Mouse (Mus musculus) ES-Bruce4 (cell line): Measurements from ENCODE around the gene Shank2. TPM values are rescaled to one million over a fixed set of nuclear protein-coding genes. Genes with fewer than 3 reads are reported as not detected.

Experiments used
- H3K27ac ChIP-seq: 2 replicates; pipeline ENCODE4 v1.5.1; 2012; ENCODE audit warnings: low read length, inconsistent platforms; ENCODE audit not compliant: insufficient read depth
- H3K27me3 ChIP-seq: 2 replicates; pipeline ENCODE4 v1.6.1; 2012; ENCODE audit warnings: mild to moderate bottlenecking, low read length, inconsistent platforms; ENCODE audit not compliant: control insufficient read depth, poor library complexity, insufficient read depth, severe bottlenecking
- H3K36me3 ChIP-seq: 2 replicates; pipeline ENCODE4 v1.6.1; 2012; ENCODE audit warnings: inconsistent platforms, mild to moderate bottlenecking, low read length, moderate library complexity; ENCODE audit not compliant: control insufficient read depth, poor library complexity, insufficient read depth, severe bottlenecking
- H3K4me1 ChIP-seq: one replicate; pipeline ENCODE4 v1.8.1; 2011; ENCODE audit warnings: low read length; ENCODE audit not compliant: control insufficient read depth, insufficient read depth
- H3K4me3 ChIP-seq: 2 replicates; pipeline ENCODE4 v1.5.1; 2011; ENCODE audit warnings: low read depth, mild to moderate bottlenecking, low read length
- H3K9ac ChIP-seq: 2 replicates; pipeline ENCODE4 v1.6.1; 2012; ENCODE audit warnings: low read depth, mild to moderate bottlenecking, inconsistent platforms; ENCODE audit not compliant: poor library complexity, severe bottlenecking
- H3K9me3 ChIP-seq: replicated peaks from 2 replicates; pipeline ENCODE4 v1.6.1; 2012; ENCODE audit warnings: mild to moderate bottlenecking, low read length, inconsistent platforms; ENCODE audit not compliant: control insufficient read depth, poor library complexity, insufficient read depth, severe bottlenecking
- CTCF ChIP-seq: IDR thresholded peaks from one replicate; pipeline ENCODE4 v1.8.1; 2011; ENCODE audit warnings: low read depth, low read length
- EP300 ChIP-seq: IDR thresholded peaks from 2 replicates; pipeline ENCODE4 v1.6.1; 2011; ENCODE audit warnings: low read depth, low read length; ENCODE audit not compliant: insufficient read depth
- POLR2A ChIP-seq: IDR thresholded peaks from one replicate; pipeline ENCODE4 v1.8.1; 2011; ENCODE audit warnings: low read length; ENCODE audit not compliant: insufficient read depth
- polyA plus RNA-seq: library from polyadenylated mRNA; stranded (reverse); fragments of >200 nt; gene quantifications from 2 replicates; pipeline ENCODE4 v1.2.4, GENCODE M21; 2011; ENCODE audit warnings: low read depth; ENCODE audit not compliant: missing spikeins, insufficient read depth, insufficient read length

The Shank2 gene
- polyA plus RNA-seq, 1 experiment, result 0.72 TPM

DNA sequence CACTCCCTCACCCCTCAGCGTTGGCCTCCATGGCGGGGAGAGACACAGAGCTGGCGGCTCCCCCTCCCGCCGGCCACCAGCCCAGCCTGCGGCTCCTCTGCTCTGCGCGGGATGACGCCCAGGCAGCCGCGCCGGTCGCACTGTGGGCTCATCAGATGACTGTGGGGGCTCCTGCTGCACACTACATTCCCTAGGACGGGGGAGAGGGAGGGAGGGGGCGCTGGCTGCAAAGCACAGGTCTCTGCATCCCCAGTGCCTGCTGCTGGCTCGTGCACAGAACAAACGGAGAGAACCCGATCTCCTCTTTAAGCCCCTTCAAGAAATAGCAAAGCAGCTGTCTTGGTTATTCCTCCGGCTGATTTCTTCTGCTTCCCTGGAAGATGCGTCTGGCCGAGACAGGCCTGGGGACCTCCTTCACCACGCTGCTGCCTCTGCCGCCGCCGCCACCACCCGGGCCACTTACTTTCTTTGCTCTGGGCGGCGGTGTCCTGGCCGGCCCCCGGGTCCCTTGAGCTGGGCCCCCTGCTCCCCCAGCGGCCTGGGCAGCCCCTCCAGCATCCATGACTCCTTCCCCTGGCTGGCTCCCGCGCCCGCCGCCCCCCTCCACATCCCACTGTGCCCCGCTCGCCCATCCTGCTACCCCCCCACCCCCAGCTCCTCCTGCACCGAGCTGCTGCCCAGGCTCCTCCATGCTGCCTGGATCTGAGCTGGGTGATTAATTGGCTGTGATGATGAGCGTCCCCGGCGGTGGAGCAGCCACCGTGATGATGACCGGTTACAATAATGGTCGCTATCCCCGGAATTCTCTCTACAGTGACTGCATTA lies 282.7 kb downstream of the Shank2 start:
- no peaks in the 10 kb centered on the region for H3K9me3 ChIP-seq
- TF ChIP-seq EP300 (no peak), POLR2A (no peak), CTCF (no peak)
- no peaks in the 10 kb centered on the region for H3K36me3 ChIP-seq
- no peak overlapping the region for H3K27ac ChIP-seq
- no peaks in the 10 kb centered on the region for H3K4me1 ChIP-seq
- no peaks in the 10 kb centered on the region for H3K27me3 ChIP-seq
- peak overlapping the region; percentile 32; the same call in 1 of the 2 replicates for H3K9ac ChIP-seq
- H3K4me3 ChIP-seq, result peak overlapping the region; percentile 64

DNA sequence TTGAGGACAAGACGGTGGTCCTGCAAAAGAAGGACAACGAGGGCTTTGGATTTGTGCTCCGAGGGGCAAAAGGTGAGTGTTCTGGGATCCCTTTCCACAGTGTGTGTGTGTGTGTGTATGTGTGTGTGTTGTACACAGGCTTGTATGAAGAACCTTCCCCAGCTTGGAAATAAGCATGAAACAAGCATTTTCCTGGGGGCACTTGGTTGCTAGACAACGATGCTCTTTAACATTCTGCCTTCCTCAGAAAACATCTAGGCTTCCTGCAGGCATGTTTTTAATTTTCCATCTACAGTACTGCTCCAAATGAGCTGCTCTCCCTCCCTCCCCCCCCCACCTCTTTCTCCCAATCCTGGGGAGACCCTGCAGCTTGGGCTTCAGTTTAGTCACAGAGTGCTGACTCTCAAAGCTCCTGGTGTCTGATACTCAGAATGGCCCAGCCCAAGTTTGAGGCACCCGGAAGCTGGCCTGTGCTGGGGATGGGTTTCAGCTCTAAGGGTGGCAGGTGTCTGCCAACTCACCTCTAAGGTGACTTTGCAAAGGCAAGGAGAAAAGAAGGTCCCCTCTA lies 283.4 kb downstream of the Shank2 start:
- Histone ChIP-seq H3K4me3 (peak overlapping the region; percentile 64; the same call in 1 of the 2 replicates), H3K9me3 (no peaks in the 10 kb centered on the region), H3K4me1 (no peaks in the 10 kb centered on the region), H3K27ac (no peak overlapping the region), H3K9ac (no peak overlapping the region), H3K27me3 (no peaks in the 10 kb centered on the region), H3K36me3 (no peaks in the 10 kb centered on the region)
- TF ChIP-seq POLR2A, result no peak
- no peak for TF ChIP-seq CTCF
- TF ChIP-seq EP300, result no peak

GRCm38 (mm10) chr7:144285912-144286311 lies 284.2 kb downstream of the Shank2 start:
- Histone ChIP-seq H3K27me3 (no peaks in the 10 kb centered on the region), H3K27ac (no peak overlapping the region), H3K9me3 (no peaks in the 10 kb centered on the region), H3K4me3 (no peak overlapping the region), H3K9ac (no peak overlapping the region), H3K36me3 (no peaks in the 10 kb centered on the region), H3K4me1 (no peaks in the 10 kb centered on the region)
- TF ChIP-seq CTCF, result no peak

DNA sequence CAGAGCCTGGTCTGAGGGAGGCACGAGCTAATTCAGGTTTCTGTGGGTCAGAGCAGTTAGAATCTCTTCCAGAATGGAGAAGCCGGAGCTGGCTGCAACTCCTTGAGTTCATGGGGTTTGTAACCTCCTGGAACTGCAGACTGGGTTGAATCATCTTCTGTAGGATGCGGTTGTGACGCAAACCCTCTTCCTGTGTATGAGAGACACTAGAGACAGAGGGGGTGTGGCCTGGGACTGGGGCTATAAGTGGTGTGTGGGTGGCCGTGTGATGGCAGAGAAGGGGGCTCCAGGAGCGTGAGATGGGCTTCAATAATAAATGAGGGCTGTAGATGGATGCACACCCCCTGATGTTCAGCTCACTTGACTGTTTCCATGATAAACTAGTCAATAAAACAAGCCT lies 286.3 kb downstream of the Shank2 start:
- no peak for TF ChIP-seq POLR2A
- TF ChIP-seq EP300, result no peak
- no peak for TF ChIP-seq CTCF
- Histone ChIP-seq H3K36me3 (no peaks in the 10 kb centered on the region), H3K27me3 (no peaks in the 10 kb centered on the region), H3K4me1 (no peaks in the 10 kb centered on the region), H3K9me3 (no peaks in the 10 kb centered on the region), H3K9ac (no peak overlapping the region), H3K4me3 (no peak overlapping the region), H3K27ac (no peak overlapping the region)

DNA sequence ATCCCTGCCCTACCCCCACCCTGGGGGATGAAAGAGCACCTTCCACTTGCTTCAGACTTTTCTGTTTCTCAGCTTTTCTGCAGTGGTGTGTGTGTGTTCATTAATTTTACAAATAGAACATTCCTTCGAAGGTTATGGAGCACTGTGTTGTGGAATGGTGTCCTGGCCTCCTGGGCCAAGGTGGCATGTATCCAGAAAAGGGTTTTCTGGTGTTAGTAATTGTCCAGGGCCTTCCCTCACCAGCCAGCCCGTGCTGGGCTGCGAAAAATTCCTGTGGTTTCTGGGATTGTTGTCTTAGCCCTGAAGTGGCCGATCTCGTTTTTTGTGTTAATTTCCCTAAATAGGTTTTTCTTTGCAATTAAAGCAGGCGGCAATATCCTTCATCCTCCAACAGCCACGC lies 289.8 kb downstream of the Shank2 start:
- no peaks in the 10 kb centered on the region for H3K27me3 ChIP-seq
- H3K4me3 ChIP-seq, result no peak overlapping the region
- H3K9ac ChIP-seq, result no peak overlapping the region
- H3K4me1 ChIP-seq, result no peaks in the 10 kb centered on the region
- H3K27ac ChIP-seq, result no peak overlapping the region
- H3K36me3 ChIP-seq, result no peaks in the 10 kb centered on the region
- no peaks in the 10 kb centered on the region for H3K9me3 ChIP-seq
- no peak for TF ChIP-seq EP300

GRCm38 (mm10) chr7:144293611-144294010 lies 291.9 kb downstream of the Shank2 start:
- TF ChIP-seq EP300 (no peak), CTCF (no peak), POLR2A (no peak)
- Histone ChIP-seq H3K27ac (no peak overlapping the region), H3K9me3 (no peaks in the 10 kb centered on the region), H3K4me3 (no peak overlapping the region), H3K27me3 (no peaks in the 10 kb centered on the region), H3K4me1 (no peaks in the 10 kb centered on the region), H3K9ac (no peak overlapping the region), H3K36me3 (no peaks in the 10 kb centered on the region)
